Mouse (Mus musculus) kidney, adult 8-10 months (tissue): ENCODE results near the gene Lypla2.

Experiments
- DNase-seq, 2 experiments: peaks; one replicate each; pipeline ENCODE4 v3.0.0; 2022

Gene Lypla2

GRCm38 (mm10) chr4:135918635-135919279 lies 53.7 kb downstream of the Lypla2 start:
- DNase-seq: no peak
